Mouse (Mus musculus) lung, postnatal 0 days (tissue): ENCODE data around the gene Cngb1.

Experiments used
- CTCF ChIP-seq: IDR thresholded peaks from 2 replicates; pipeline ENCODE4 v1.5.1; 2016; ENCODE audit warnings: antibody characterized with exemption, mild to moderate bottlenecking
- EP300 ChIP-seq: IDR thresholded peaks from 2 replicates; pipeline ENCODE4 v1.6.1; 2016; ENCODE audit warnings: antibody characterized with exemption, mild to moderate bottlenecking, control low read depth

- TF ChIP-seq CTCF (peak; percentile 25; the same call in 1 of the 2 replicates), EP300 (no peak)
Measured at GRCm38 (mm10) chr8:95352151-95352870, 45.9 kb upstream of the Cngb1 start, which contains the start of gene Mmp15.
